Mouse (Mus musculus) left cerebral cortex, postnatal 14 days (tissue): Measurements from ENCODE around the gene Dab1. TPM values are rescaled to one million over a fixed set of nuclear protein-coding genes. Genes with fewer than 3 reads are reported as not detected.

ENCODE experiments used
- DNase-seq, 2 experiments: peaks; one replicate each; pipeline ENCODE4 v3.0.0; 2021 to 2022; ENCODE audit warnings: low spot score in 2 of 2, mixed read lengths in 1 of 2
- intact Hi-C: fragments of 180-260 bp; cut with DNase I; formaldehyde crosslinking; loops from one replicate; pipeline ENCODE4 v1.15.1; 2025
- total RNA-seq, 2 experiments: library from RNA; stranded (reverse); gene quantifications; 2 replicates each; pipeline ENCODE4 v1.2.3; 2021

The Dab1 gene
- total RNA-seq, 2 experiments from 2014 or later = 92.3 to 101 TPM

DNA sequence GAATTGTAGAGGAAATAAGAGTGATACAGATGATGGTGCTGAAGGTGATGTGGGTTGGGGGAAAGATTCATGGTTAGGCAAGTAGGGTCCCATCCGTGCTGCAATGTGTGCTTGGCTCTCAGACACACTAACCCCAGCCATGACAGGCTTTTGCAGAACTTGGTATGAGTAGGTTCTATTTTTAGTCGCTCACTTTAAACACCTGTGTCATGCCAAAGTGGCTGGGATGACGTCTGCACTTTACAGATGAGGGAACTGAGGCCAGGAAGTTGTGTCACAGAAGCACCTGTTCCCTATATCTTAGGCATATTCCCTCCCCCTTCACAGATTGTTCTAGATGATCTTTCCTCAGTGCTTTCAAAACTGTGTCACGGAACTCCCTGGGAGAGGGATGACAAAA lies 1163.2 kb downstream of the Dab1 start:
- DNase-seq = no peak
- intact Hi-C loops = no loop called here

GRCm38 (mm10) chr4:104792111-104792510 lies 1173.0 kb downstream of the Dab1 start:
- intact Hi-C loops = no loop called here
- no peak for DNase-seq
